Mouse (Mus musculus): ENCODE results near the gene Kdr. TPM values are rescaled to one million over a fixed set of nuclear protein-coding genes. Genes with fewer than 3 reads are reported as not detected.
"Not testable (repeated sequence)": the region's sequence is repeated elsewhere in the genome, so short reads cannot be mapped to it uniquely, and the experiment has no call there.

Gene Kdr
- polyA plus RNA-seq, 1 experiment = 2.1 TPM

GRCm38 (mm10) chr5:75941775-75942580 lies 36.3 kb downstream of the Kdr start:
- TF ChIP-seq POLR2A (IDR thresholded peaks at IDR 0.05; ENCODE audit: borderline replicate concordance, low read depth, low read length) = no peak
- no peak for TF ChIP-seq CTCF (IDR thresholded peaks at IDR 0.05; ENCODE audit: low read depth, low read length)
- no peaks in the 10 kb centered on the region for H3K4me1 ChIP-seq (ENCODE audit: control insufficient read depth, insufficient read depth, low read length)
- no peak overlapping the region for H3K27ac ChIP-seq (ENCODE audit: insufficient read depth, low read depth, low read length)
- H3K4me3 ChIP-seq (ENCODE audit: insufficient read depth, low read length) = no peak overlapping the region

DNA sequence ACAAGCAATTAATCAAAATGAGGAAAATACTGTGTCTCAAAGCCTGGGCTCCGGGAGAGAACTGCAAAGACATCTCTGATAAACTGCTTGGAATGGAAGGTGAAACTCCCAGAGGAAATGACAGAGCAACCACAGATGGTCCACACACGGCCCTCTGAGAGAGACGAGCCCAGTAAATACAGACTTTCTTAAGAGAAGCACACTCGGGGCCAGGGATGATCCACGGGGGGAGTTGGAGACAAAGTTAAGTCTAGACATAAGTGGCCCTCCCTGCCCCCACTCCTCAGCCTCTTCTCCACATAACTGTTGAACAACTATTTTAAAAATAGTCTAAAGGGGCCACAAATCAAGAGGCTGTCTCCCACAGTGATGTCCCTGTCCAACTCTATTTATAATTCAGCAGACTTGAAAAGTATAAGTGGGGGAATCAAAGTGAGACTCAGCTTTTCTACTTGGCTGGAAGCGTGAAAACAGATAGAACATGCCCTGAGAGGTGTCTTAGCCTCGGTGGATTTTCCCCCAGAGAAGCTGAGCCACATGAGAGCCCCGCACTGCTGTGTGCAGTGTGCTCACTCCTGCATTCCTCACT lies 39.0 kb downstream of the Kdr start:
- Histone ChIP-seq H3K4me3 (ENCODE audit: insufficient read depth, low read length) (no peak overlapping the region), H3K4me1 (ENCODE audit: control insufficient read depth, insufficient read depth, low read length) (peaks cover 4% of the 10 kb centered on the region), H3K27ac (ENCODE audit: insufficient read depth, low read depth, low read length) (no peak overlapping the region)
- TF ChIP-seq CTCF (IDR thresholded peaks at IDR 0.05; ENCODE audit: low read depth, low read length) (no peak), POLR2A (IDR thresholded peaks at IDR 0.05; ENCODE audit: borderline replicate concordance, low read depth, low read length) (no peak)

- H3K4me1 ChIP-seq (ENCODE audit: control insufficient read depth, insufficient read depth, low read length) = peaks cover 10% of the 10 kb centered on the region
- H3K27ac ChIP-seq (ENCODE audit: insufficient read depth, low read depth, low read length) = no peak overlapping the region
- TF ChIP-seq POLR2A (IDR thresholded peaks at IDR 0.05; ENCODE audit: borderline replicate concordance, low read depth, low read length) = no peak
- TF ChIP-seq CTCF (IDR thresholded peaks at IDR 0.05; ENCODE audit: low read depth, low read length) = no peak
- no peak overlapping the region for H3K4me3 ChIP-seq (ENCODE audit: insufficient read depth, low read length)
Observed at GRCm38 (mm10) chr5:75938012-75938411, 40.2 kb downstream of the Kdr start.

DNA sequence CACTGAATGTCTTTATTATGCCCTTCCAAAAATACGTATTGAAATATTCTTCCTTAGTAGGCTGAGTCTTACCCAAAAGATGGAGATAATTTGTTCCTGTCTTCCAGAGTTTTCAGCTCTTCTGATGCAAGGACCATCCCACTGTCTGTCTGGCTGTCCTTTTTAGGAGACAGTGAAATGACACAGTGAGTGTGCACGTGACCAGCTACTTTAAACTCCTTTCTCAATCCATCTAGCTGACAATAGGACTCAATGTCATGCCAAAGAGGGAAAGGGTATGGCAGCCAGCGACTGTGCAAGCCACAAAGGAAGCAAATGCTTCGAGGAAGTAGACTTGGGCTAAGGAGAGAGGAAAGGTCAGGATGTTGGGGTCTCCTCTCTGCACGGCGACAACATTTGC lies 42.0 kb downstream of the Kdr start:
- TF ChIP-seq POLR2A (IDR thresholded peaks at IDR 0.05; ENCODE audit: borderline replicate concordance, low read depth, low read length) (no peak), CTCF (IDR thresholded peaks at IDR 0.05; ENCODE audit: low read depth, low read length) (no peak)
- Histone ChIP-seq H3K4me3 (ENCODE audit: insufficient read depth, low read length) (no peak overlapping the region), H3K27ac (ENCODE audit: insufficient read depth, low read depth, low read length) (no peak overlapping the region), H3K4me1 (ENCODE audit: control insufficient read depth, insufficient read depth, low read length) (peaks cover 17% of the 10 kb centered on the region)

DNA sequence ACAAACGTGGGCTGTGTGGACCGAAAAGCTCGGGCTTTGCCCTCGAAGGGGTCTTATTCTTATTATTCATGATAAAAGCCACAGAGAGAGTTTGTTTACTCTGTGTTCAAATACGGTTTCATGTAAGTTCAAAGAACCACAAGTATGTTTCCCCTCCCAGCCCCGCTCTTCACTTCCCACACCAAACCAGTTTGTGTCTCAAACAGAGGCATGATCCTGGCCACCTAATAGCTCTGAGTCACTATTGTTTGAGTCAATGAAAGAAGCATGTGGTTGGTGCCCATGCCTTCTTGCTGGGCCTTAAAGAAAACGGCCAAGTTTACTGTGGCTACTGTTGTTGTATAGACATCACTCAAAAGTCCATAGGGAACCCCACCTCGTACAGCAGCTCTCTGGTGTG lies 43.0 kb downstream of the Kdr start:
- TF ChIP-seq CTCF (IDR thresholded peaks at IDR 0.05; ENCODE audit: low read depth, low read length) (no peak), POLR2A (IDR thresholded peaks at IDR 0.05; ENCODE audit: borderline replicate concordance, low read depth, low read length) (no peak)
- no peak overlapping the region for H3K4me3 ChIP-seq (ENCODE audit: insufficient read depth, low read length)
- peaks cover 17% of the 10 kb centered on the region for H3K4me1 ChIP-seq (ENCODE audit: control insufficient read depth, insufficient read depth, low read length)
- no peak overlapping the region for H3K27ac ChIP-seq (ENCODE audit: insufficient read depth, low read depth, low read length)

- no peak for TF ChIP-seq POLR2A (IDR thresholded peaks at IDR 0.05; ENCODE audit: borderline replicate concordance, low read depth, low read length)
- TF ChIP-seq CTCF (IDR thresholded peaks at IDR 0.05; ENCODE audit: low read depth, low read length) = no peak
- H3K4me1 ChIP-seq (ENCODE audit: control insufficient read depth, insufficient read depth, low read length) = peaks cover 21% of the 10 kb centered on the region
- no peak overlapping the region for H3K4me3 ChIP-seq (ENCODE audit: insufficient read depth, low read length)
- H3K27ac ChIP-seq (ENCODE audit: insufficient read depth, low read depth, low read length) = peak overlapping the region; percentile 79
Observed at GRCm38 (mm10) chr5:75934201-75934600, 44.1 kb downstream of the Kdr start.

DNA sequence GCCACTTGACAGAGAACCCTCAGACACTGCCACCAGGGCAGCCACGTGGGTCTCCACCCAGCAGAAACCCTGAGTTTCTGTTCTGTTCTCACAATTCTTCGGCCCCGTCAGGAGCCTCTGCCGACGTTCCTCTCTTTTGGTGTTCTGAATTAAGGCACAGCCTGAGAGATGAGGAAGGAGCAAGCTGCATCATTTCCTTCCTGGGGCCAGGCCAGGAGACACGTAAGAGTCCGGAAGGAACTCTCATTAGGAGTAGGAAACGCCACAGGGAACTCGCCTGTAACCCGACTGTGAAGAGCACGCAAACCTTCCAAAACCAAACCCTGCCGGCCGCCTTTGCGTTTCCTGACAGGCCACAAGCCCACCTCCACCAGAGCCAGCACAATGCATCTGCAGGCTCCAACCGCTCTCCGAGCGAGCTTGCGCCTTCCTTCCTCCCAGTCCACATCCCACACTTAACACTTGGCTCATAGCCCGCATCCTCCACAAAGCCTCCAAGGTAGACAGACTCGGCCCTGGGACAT lies 44.7 kb downstream of the Kdr start:
- Histone ChIP-seq H3K27ac (ENCODE audit: insufficient read depth, low read depth, low read length) (peak overlapping the region; percentile 79), H3K4me1 (ENCODE audit: control insufficient read depth, insufficient read depth, low read length) (peaks cover 21% of the 10 kb centered on the region), H3K4me3 (ENCODE audit: insufficient read depth, low read length) (peak overlapping the region; percentile 47)
- TF ChIP-seq CTCF (IDR thresholded peaks at IDR 0.05; ENCODE audit: low read depth, low read length) (no peak), POLR2A (IDR thresholded peaks at IDR 0.05; ENCODE audit: borderline replicate concordance, low read depth, low read length) (no peak)

DNA sequence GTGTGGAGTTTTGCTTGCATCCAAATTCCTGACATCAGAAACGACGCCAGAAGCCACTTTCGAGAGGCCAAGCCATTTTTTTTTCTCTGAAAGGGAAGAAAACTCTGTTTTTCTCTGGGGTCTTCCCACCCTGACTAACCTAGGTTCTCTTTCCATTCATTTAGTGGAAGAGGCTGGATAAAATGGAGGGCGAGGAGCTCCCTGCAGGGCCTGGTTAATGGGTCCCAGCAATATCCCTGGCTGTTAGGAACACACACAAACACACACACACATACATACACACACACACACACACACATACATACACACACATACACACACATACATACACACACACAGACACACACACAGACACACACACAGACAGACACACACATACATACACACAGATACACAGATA lies 46.8 kb downstream of the Kdr start:
- peaks cover 21% of the 10 kb centered on the region for H3K4me1 ChIP-seq (ENCODE audit: control insufficient read depth, insufficient read depth, low read length)
- H3K4me3 ChIP-seq (ENCODE audit: insufficient read depth, low read length); H3K27ac ChIP-seq (ENCODE audit: insufficient read depth, low read depth, low read length): not testable (repeated sequence)

GRCm38 (mm10) chr5:75929960-75930359 lies 48.3 kb downstream of the Kdr start:
- no peak overlapping the region for H3K4me3 ChIP-seq (ENCODE audit: insufficient read depth, low read length)
- H3K27ac ChIP-seq (ENCODE audit: insufficient read depth, low read depth, low read length) = no peak overlapping the region
- TF ChIP-seq CTCF (IDR thresholded peaks at IDR 0.05; ENCODE audit: low read depth, low read length) (no peak), POLR2A (IDR thresholded peaks at IDR 0.05; ENCODE audit: borderline replicate concordance, low read depth, low read length) (no peak)
- peaks cover 19% of the 10 kb centered on the region for H3K4me1 ChIP-seq (ENCODE audit: control insufficient read depth, insufficient read depth, low read length)

GRCm38 (mm10) chr5:75922677-75923076 lies 55.6 kb downstream of the Kdr start:
- Histone ChIP-seq H3K4me1 (ENCODE audit: control insufficient read depth, insufficient read depth, low read length) (peaks cover 15% of the 10 kb centered on the region), H3K4me3 (ENCODE audit: insufficient read depth, low read length) (no peak overlapping the region), H3K27ac (ENCODE audit: insufficient read depth, low read depth, low read length) (peak overlapping the region; percentile 70; the same call in 1 of the 2 replicates)
- TF ChIP-seq POLR2A (IDR thresholded peaks at IDR 0.05; ENCODE audit: borderline replicate concordance, low read depth, low read length) = no peak
- no peak for TF ChIP-seq CTCF (IDR thresholded peaks at IDR 0.05; ENCODE audit: low read depth, low read length)
